Mouse (Mus musculus): ENCODE results near the gene Nckipsd.

GRCm38 (mm10) chr9:108797477-108797876 lies 10.7 kb upstream of the Nckipsd start:
- TF ChIP-seq CTCF (IDR thresholded peaks at IDR 0.05; ENCODE audit: control insufficient read depth, insufficient read depth, insufficient replicate concordance, low read depth, low read length), result no peak
- TF ChIP-seq POLR2A (IDR thresholded peaks at IDR 0.05; ENCODE audit: control insufficient read depth, low read depth, low read length), result no peak

Measured in testis, adult 2 months (tissue).